Mouse (Mus musculus) embryonic fibroblast, embryonic 13.5 days (primary cell): ENCODE data around the gene Fbxw8.

Source experiments
- CTCF ChIP-seq: IDR thresholded peaks from 2 replicates; pipeline ENCODE4 v1.5.1; 2011; ENCODE audit warnings: mild to moderate bottlenecking, control low read depth, low read length, moderate library complexity, borderline replicate concordance; ENCODE audit not compliant: insufficient read depth
- POLR2A ChIP-seq: IDR thresholded peaks from 2 replicates; pipeline ENCODE4 v1.6.1; 2011; ENCODE audit warnings: low read depth, mild to moderate bottlenecking, control low read depth, low read length, moderate library complexity

GRCm38 (mm10) chr5:118167561-118167995 is 12.3 kb upstream of the Fbxw8 start:
- TF ChIP-seq CTCF (no peak), POLR2A (no peak)
